Mouse (Mus musculus) hindbrain, embryonic 16.5 days (tissue): Measurements from ENCODE around the gene Lbhd2. TPM values are rescaled to one million over a fixed set of nuclear protein-coding genes. Genes with fewer than 3 reads are reported as not detected.
A peak's percentile ranks its signal among the peaks of the same experiment; 100 is the strongest.

ENCODE experiments used
- ATAC-seq: fragments of 200-750 bp; cut with Nextera tagmentation; 2 replicates; pipeline ENCODE4 v1.8.0; 2017; ENCODE audit warnings: moderate TSS enrichment, moderate library complexity
- H3K27ac ChIP-seq: fragments of 300-500 bp; sonication (generic); 2 replicates; pipeline ENCODE4 v1.5.1; 2014; ENCODE audit warnings: low read depth, mild to moderate bottlenecking, control low read depth, low read length, moderate library complexity
- H3K27me3 ChIP-seq: fragments of 300-500 bp; sonication (generic); replicated peaks from 2 replicates; pipeline ENCODE4 v1.6.1; 2014; ENCODE audit warnings: low read length; ENCODE audit not compliant: control insufficient read depth, insufficient read depth
- H3K36me3 ChIP-seq: fragments of 300-500 bp; sonication (generic); 2 replicates; pipeline ENCODE4 v1.6.1; 2014; ENCODE audit warnings: mild to moderate bottlenecking, low read length, moderate library complexity, mixed read lengths; ENCODE audit not compliant: control insufficient read depth, insufficient read depth
- H3K4me1 ChIP-seq: fragments of 300-500 bp; sonication (generic); 2 replicates; pipeline ENCODE4 v1.6.1; 2014; ENCODE audit warnings: low read depth, low read length; ENCODE audit not compliant: control insufficient read depth, insufficient read depth
- H3K4me2 ChIP-seq: fragments of 300-500 bp; sonication (generic); 2 replicates; pipeline ENCODE4 v1.6.1; 2014; ENCODE audit warnings: mild to moderate bottlenecking, low read length, control low read depth, moderate library complexity
- H3K4me3 ChIP-seq: fragments of 300-500 bp; sonication (generic); 2 replicates; pipeline ENCODE4 v1.5.1; 2014; ENCODE audit warnings: mild to moderate bottlenecking, low read length, control low read depth, moderate library complexity
- H3K9ac ChIP-seq: fragments of 300-500 bp; sonication (generic); 2 replicates; pipeline ENCODE4 v1.6.1; 2014; ENCODE audit warnings: low read depth, mild to moderate bottlenecking, control low read depth, low read length, moderate library complexity
- H3K9me3 ChIP-seq: fragments of 300-500 bp; sonication (generic); 2 replicates; pipeline ENCODE4 v1.6.1; 2014; ENCODE audit warnings: mild to moderate bottlenecking, low read length, moderate library complexity; ENCODE audit not compliant: control insufficient read depth
- WGBS: fragments of 180-500 bp; shearing (Covaris S2); extraction: QIAGEN DNeasy Blood & Tissue Kit; methylation state at CpG from one replicate; pipeline ENCODE4 v1.1.7; 2014; 5-methylcytosine and 5-hydroxymethylcytosine counted together
- polyA plus RNA-seq: library from polyadenylated mRNA; unstranded; fragments of >200 nt; fragmentation: Nextera tagmentation; extraction: Ambion mirVana; gene quantifications from 2 replicates; pipeline ENCODE4 v1.2.1, GENCODE M21; 2015

The Lbhd2 gene
- polyA plus RNA-seq, 1 experiment from 2014 or later, result 3.3 TPM

- H3K4me3 ChIP-seq, result peak within 1 kb of the TSS; percentile 39
- H3K4me2 ChIP-seq, result peak within 1 kb of the TSS; percentile 83
- H3K36me3 ChIP-seq, result no peaks in the 10 kb centered on the region
- H3K27ac ChIP-seq, result no peak within 1 kb of the TSS
- peak; percentile 58 for ATAC-seq
- peak within 1 kb of the TSS; percentile 39; the same call in 1 of the 2 replicates for H3K9ac ChIP-seq
- peaks cover 17% of the 10 kb centered on the region for H3K4me1 ChIP-seq
- H3K27me3 ChIP-seq, result peaks cover 62% of the 10 kb centered on the region
- under 1% methylated on average over 48 of the region's 48 CpGs for WGBS
- H3K9me3 ChIP-seq, result no peaks in the 10 kb centered on the region
Observed at GRCm38 (mm10) chr12:111442309-111443010, 35.9 kb downstream of the Lbhd2 start, which contains the start of gene Tnfaip2. Gene Tnfaip2, plus strand, starts transcription at chr12:111442469.

GRCm38 (mm10) chr12:111443011-111443870, 36.6 kb downstream of the Lbhd2 start:
- no peaks in the 10 kb centered on the region for H3K9me3 ChIP-seq
- H3K27me3 ChIP-seq, result peaks cover 70% of the 10 kb centered on the region
- ATAC-seq, result no peak
- peaks cover 17% of the 10 kb centered on the region for H3K4me1 ChIP-seq
- WGBS, result 16% methylated on average over 15 of the region's 15 CpGs
- H3K36me3 ChIP-seq, result no peaks in the 10 kb centered on the region
- no peak overlapping the region for H3K27ac ChIP-seq
- peak overlapping the region; percentile 83 for H3K4me2 ChIP-seq
- H3K9ac ChIP-seq, result no peak overlapping the region
- no peak overlapping the region; the same call in 1 of the 2 replicates for H3K4me3 ChIP-seq

- Histone ChIP-seq H3K4me1 (peaks cover 17% of the 10 kb centered on the region), H3K4me2 (no peak overlapping the region), H3K27me3 (peaks cover 78% of the 10 kb centered on the region), H3K27ac (no peak overlapping the region), H3K9ac (no peak overlapping the region), H3K4me3 (no peak overlapping the region), H3K9me3 (no peaks in the 10 kb centered on the region), H3K36me3 (no peaks in the 10 kb centered on the region)
- ATAC-seq, result no peak
- WGBS, result 30% methylated on average over 10 of the region's 10 CpGs
Observed at GRCm38 (mm10) chr12:111443921-111444831, 37.6 kb downstream of the Lbhd2 start.

GRCm38 (mm10) chr12:111445161-111445889, 38.7 kb downstream of the Lbhd2 start:
- H3K4me2 ChIP-seq, result peak overlapping the region; percentile 53
- H3K9me3 ChIP-seq, result no peaks in the 10 kb centered on the region
- H3K4me1 ChIP-seq, result peaks cover 17% of the 10 kb centered on the region
- no peak for ATAC-seq
- no peaks in the 10 kb centered on the region for H3K36me3 ChIP-seq
- peak overlapping the region; percentile 32; the same call in 1 of the 2 replicates for H3K9ac ChIP-seq
- 10% methylated on average over 46 of the region's 52 CpGs for WGBS
- H3K27me3 ChIP-seq, result peaks cover 89% of the 10 kb centered on the region
- H3K27ac ChIP-seq, result no peak overlapping the region
- peak overlapping the region; percentile 32 for H3K4me3 ChIP-seq

GRCm38 (mm10) chr12:111445890-111446613, 39.4 kb downstream of the Lbhd2 start:
- Histone ChIP-seq H3K27me3 (peaks cover 93% of the 10 kb centered on the region), H3K4me1 (peaks cover 17% of the 10 kb centered on the region), H3K9ac (peak overlapping the region; percentile 32; the same call in 1 of the 2 replicates), H3K36me3 (no peaks in the 10 kb centered on the region), H3K4me3 (peak overlapping the region; percentile 32), H3K4me2 (peak overlapping the region; percentile 53), H3K27ac (no peak overlapping the region), H3K9me3 (no peaks in the 10 kb centered on the region)
- WGBS, result 11% methylated on average over 27 of the region's 27 CpGs
- ATAC-seq, result no peak

- peaks cover 17% of the 10 kb centered on the region for H3K4me1 ChIP-seq
- H3K9me3 ChIP-seq, result no peaks in the 10 kb centered on the region
- no peaks in the 10 kb centered on the region for H3K36me3 ChIP-seq
- ATAC-seq, result no peak
- H3K27ac ChIP-seq, result no peak overlapping the region
- 22% methylated on average over 5 of the region's 5 CpGs for WGBS
- H3K4me3 ChIP-seq, result no peak overlapping the region
- no peak overlapping the region for H3K4me2 ChIP-seq
- peaks cover 92% of the 10 kb centered on the region for H3K27me3 ChIP-seq
- no peak overlapping the region for H3K9ac ChIP-seq
Observed at GRCm38 (mm10) chr12:111446745-111447144, 40.1 kb downstream of the Lbhd2 start.

- H3K27ac ChIP-seq, result no peak overlapping the region
- H3K9ac ChIP-seq, result no peak overlapping the region
- H3K9me3 ChIP-seq, result no peaks in the 10 kb centered on the region
- H3K27me3 ChIP-seq, result peaks cover 86% of the 10 kb centered on the region
- no peak overlapping the region for H3K4me2 ChIP-seq
- WGBS, result 22% methylated on average over 9 of the region's 9 CpGs
- H3K4me1 ChIP-seq, result peaks cover 14% of the 10 kb centered on the region
- no peak overlapping the region for H3K4me3 ChIP-seq
- no peak for ATAC-seq
- H3K36me3 ChIP-seq, result no peaks in the 10 kb centered on the region
Observed at GRCm38 (mm10) chr12:111447350-111447749, 40.7 kb downstream of the Lbhd2 start.
